Mouse (Mus musculus) embryonic facial prominence, embryonic 11.5 days (tissue): ENCODE measurements around the gene Zmiz1. TPM values are rescaled to one million over a fixed set of nuclear protein-coding genes. Genes with fewer than 3 reads are reported as not detected.
A peak's percentile ranks its signal among the peaks of the same experiment; 100 is the strongest.

Source experiments
- ATAC-seq: fragments of 200-750 bp; cut with Nextera tagmentation; replicated peaks from 2 replicates; pipeline ENCODE4 v1.8.0; 2017; ENCODE audit warnings: low read depth; ENCODE audit not compliant: insufficient number of reproducible peaks, low FRiP score, low TSS enrichment
- DNase-seq: peaks from one replicate; pipeline ENCODE4 v3.0.0-alpha.2; 2015; ENCODE audit warnings: low spot score
- H3K27ac ChIP-seq: fragments of 300-500 bp; sonication (generic); replicated peaks from 2 replicates; pipeline ENCODE4 v1.5.1; 2014; ENCODE audit warnings: mild to moderate bottlenecking, low read depth, low read length, control low read depth
- H3K27me3 ChIP-seq: fragments of 300-500 bp; sonication (generic); 2 replicates; pipeline ENCODE4 v1.6.1; 2014; ENCODE audit warnings: mild to moderate bottlenecking, low read length, moderate library complexity, mixed read lengths; ENCODE audit not compliant: control insufficient read depth, insufficient read depth
- H3K36me3 ChIP-seq: fragments of 300-500 bp; sonication (generic); replicated peaks from 2 replicates; pipeline ENCODE4 v1.6.1; 2014; ENCODE audit warnings: low read depth, mild to moderate bottlenecking, low read length, moderate library complexity, mixed read lengths; ENCODE audit not compliant: control insufficient read depth, insufficient read depth
- H3K4me1 ChIP-seq: fragments of 300-500 bp; sonication (generic); 2 replicates; pipeline ENCODE4 v1.6.1; 2014; ENCODE audit warnings: low read length, mixed read lengths; ENCODE audit not compliant: control insufficient read depth, insufficient read depth
- H3K4me2 ChIP-seq: fragments of 300-500 bp; sonication (generic); 2 replicates; pipeline ENCODE4 v1.6.1; 2014; ENCODE audit warnings: low read depth, mild to moderate bottlenecking, control low read depth, low read length, moderate library complexity
- H3K4me3 ChIP-seq: fragments of 300-500 bp; sonication (generic); 2 replicates; pipeline ENCODE4 v1.5.1; 2014; ENCODE audit warnings: low read depth, low read length, control low read depth
- H3K9ac ChIP-seq: fragments of 300-500 bp; sonication (generic); replicated peaks from 2 replicates; pipeline ENCODE4 v1.6.1; 2014; ENCODE audit warnings: mild to moderate bottlenecking, control low read depth, low read length
- H3K9me3 ChIP-seq: fragments of 300-500 bp; sonication (generic); replicated peaks from 2 replicates; pipeline ENCODE4 v1.6.1; 2016; ENCODE audit warnings: mild to moderate bottlenecking, low read length, inconsistent platforms, mixed read lengths; ENCODE audit not compliant: control insufficient read depth
- WGBS: fragments of 180-500 bp; shearing (Covaris S2); extraction: QIAGEN DNeasy Blood & Tissue Kit; methylation state at CpG from one replicate; pipeline ENCODE4 v1.1.7; 2014; 5-methylcytosine and 5-hydroxymethylcytosine counted together
- polyA plus RNA-seq: library from polyadenylated mRNA; unstranded; fragments of >200 nt; fragmentation: Nextera tagmentation; extraction: Ambion mirVana; gene quantifications from 2 replicates; pipeline ENCODE4 v1.2.1, GENCODE M21; 2014

The Zmiz1 gene
- polyA plus RNA-seq, 1 experiment from 2014 or later: 27.7 TPM

- Histone ChIP-seq H3K27ac (no peak overlapping the region), H3K36me3 (no peaks in the 10 kb centered on the region), H3K9ac (no peak overlapping the region), H3K4me2 (no peak overlapping the region), H3K9me3 (no peaks in the 10 kb centered on the region), H3K4me3 (no peak overlapping the region), H3K27me3 (no peaks in the 10 kb centered on the region), H3K4me1 (peaks cover 24% of the 10 kb centered on the region)
- WGBS: 42% methylated on average over 3 of the region's 3 CpGs
- ATAC-seq (no peak), DNase-seq (no peak)
These were observed 52.6 kb downstream of the Zmiz1 start for GRCm38 (mm10) chr14:25511564-25511963.

DNA sequence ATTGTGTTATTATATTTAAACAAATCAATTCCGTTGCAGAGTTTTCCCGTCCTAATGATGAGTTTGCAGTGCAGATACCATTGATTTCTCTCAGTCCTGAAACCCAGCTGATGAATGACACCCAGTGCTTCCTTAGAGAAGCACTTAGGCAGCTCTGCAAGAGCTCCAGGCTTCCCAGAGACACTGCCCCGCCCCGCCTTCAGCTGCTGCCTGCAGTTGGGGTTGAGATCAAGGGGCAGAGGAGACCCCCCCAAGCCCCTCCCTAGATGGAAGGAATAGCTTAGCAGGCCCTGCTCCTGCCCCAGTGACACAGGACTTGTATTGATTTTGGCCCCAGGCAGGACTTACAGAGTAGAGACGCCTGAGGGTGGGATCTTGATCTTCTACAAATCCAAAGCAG lies 53.0 kb downstream of the Zmiz1 start:
- Histone ChIP-seq H3K27ac (no peak overlapping the region), H3K4me3 (no peak overlapping the region), H3K9me3 (no peaks in the 10 kb centered on the region), H3K4me2 (no peak overlapping the region), H3K27me3 (no peaks in the 10 kb centered on the region), H3K36me3 (no peaks in the 10 kb centered on the region), H3K9ac (no peak overlapping the region; the same call in 1 of the 2 replicates), H3K4me1 (peaks cover 26% of the 10 kb centered on the region)
- 22% methylated on average over 5 of the region's 5 CpGs for WGBS
- DNase-seq (no peak), ATAC-seq (no peak)

DNA sequence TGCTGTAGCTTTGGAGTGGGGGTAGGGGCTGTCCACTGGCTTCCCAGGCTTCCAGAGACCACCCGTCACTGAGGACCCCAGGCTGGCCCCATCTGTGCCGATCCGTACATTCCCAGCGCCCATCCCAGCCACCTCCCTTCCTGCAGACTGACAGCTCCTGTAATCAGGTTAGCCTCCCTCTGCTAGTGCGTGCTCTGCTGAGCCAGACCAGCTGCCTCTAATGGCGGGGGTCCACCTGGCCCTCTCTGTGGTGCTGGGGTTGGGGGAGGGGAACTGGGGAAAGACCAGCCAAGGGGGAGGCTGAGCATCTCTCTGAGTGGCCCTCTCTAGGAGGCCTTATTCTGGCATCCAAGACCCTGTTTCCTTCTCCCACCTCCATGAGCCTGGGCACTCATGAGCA lies 53.8 kb downstream of the Zmiz1 start:
- peak; percentile 45 for DNase-seq
- H3K4me1 ChIP-seq: peaks cover 26% of the 10 kb centered on the region
- H3K4me3 ChIP-seq: no peak overlapping the region
- H3K36me3 ChIP-seq: no peaks in the 10 kb centered on the region
- H3K9me3 ChIP-seq: no peaks in the 10 kb centered on the region
- 17% methylated on average over 6 of the region's 6 CpGs for WGBS
- no peak overlapping the region for H3K27ac ChIP-seq
- no peaks in the 10 kb centered on the region for H3K27me3 ChIP-seq
- no peak overlapping the region for H3K4me2 ChIP-seq
- peak; percentile 30 for ATAC-seq
- H3K9ac ChIP-seq: no peak overlapping the region; the same call in 1 of the 2 replicates

- Histone ChIP-seq H3K4me3 (no peak overlapping the region), H3K27me3 (no peaks in the 10 kb centered on the region), H3K36me3 (no peaks in the 10 kb centered on the region; the same call in 1 of the 2 replicates), H3K27ac (no peak overlapping the region), H3K4me1 (peaks cover 26% of the 10 kb centered on the region), H3K9ac (no peak overlapping the region), H3K9me3 (no peaks in the 10 kb centered on the region), H3K4me2 (no peak overlapping the region)
- ATAC-seq (no peak), DNase-seq (no peak)
- 74% methylated on average over 8 of the region's 8 CpGs for WGBS
These were observed 54.5 kb downstream of the Zmiz1 start for GRCm38 (mm10) chr14:25513496-25513895.

DNA sequence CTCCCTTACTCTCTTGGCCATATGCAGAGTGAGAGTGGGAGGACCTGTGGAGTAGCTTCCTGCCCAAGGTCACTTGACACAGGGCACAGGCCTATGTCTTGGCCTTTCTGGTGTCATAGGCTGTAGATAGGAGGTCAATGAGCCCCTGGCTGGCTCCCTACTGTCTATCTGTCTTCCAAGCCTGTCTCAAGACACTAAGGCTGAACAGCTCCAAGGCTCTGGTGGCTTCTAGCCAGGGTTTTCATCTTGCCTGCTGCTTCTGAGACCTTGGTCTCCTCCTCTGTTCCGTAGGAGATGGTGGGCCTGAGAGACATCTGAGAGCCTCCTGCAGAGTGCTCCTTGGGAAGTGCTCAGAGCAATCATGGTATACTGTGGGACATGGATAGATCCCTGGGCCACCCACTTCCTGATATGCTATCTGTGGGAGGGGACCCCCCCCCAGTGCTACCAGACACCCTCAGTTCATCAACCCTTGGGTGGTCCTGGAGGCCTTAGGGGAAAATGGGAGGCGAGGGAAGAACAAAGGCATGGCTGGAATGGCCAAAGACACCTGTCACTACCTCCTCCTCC lies 56.0 kb downstream of the Zmiz1 start:
- 79% methylated on average over 2 of the region's 2 CpGs for WGBS
- ATAC-seq (no peak), DNase-seq (no peak)
- no peaks in the 10 kb centered on the region; the same call in 1 of the 2 replicates for H3K36me3 ChIP-seq
- no peak overlapping the region for H3K4me3 ChIP-seq
- H3K4me2 ChIP-seq: no peak overlapping the region
- peaks cover 26% of the 10 kb centered on the region for H3K4me1 ChIP-seq
- H3K9ac ChIP-seq: no peak overlapping the region
- no peaks in the 10 kb centered on the region for H3K9me3 ChIP-seq
- H3K27me3 ChIP-seq: no peaks in the 10 kb centered on the region
- H3K27ac ChIP-seq: no peak overlapping the region

GRCm38 (mm10) chr14:25515924-25516323 lies 56.9 kb downstream of the Zmiz1 start:
- Histone ChIP-seq H3K36me3 (no peaks in the 10 kb centered on the region; the same call in 1 of the 2 replicates), H3K4me3 (no peak overlapping the region), H3K9ac (no peak overlapping the region), H3K27ac (no peak overlapping the region), H3K9me3 (no peaks in the 10 kb centered on the region), H3K4me2 (no peak overlapping the region), H3K27me3 (no peaks in the 10 kb centered on the region), H3K4me1 (peaks cover 17% of the 10 kb centered on the region)
- ATAC-seq (no peak), DNase-seq (no peak)
- WGBS: 86% methylated on average over 9 of the region's 9 CpGs

GRCm38 (mm10) chr14:25516640-25517591 lies 57.9 kb downstream of the Zmiz1 start:
- H3K9ac ChIP-seq: no peak overlapping the region
- peak; percentile 52 for DNase-seq
- no peak overlapping the region for H3K4me3 ChIP-seq
- peaks cover 12% of the 10 kb centered on the region for H3K4me1 ChIP-seq
- H3K4me2 ChIP-seq: no peak overlapping the region
- no peak; the same call in 1 of the 2 replicates for ATAC-seq
- H3K36me3 ChIP-seq: no peaks in the 10 kb centered on the region; the same call in 1 of the 2 replicates
- H3K9me3 ChIP-seq: no peaks in the 10 kb centered on the region
- WGBS: 38% methylated on average over 13 of the region's 13 CpGs
- no peak overlapping the region; the same call in 1 of the 2 replicates for H3K27ac ChIP-seq
- H3K27me3 ChIP-seq: no peaks in the 10 kb centered on the region

DNA sequence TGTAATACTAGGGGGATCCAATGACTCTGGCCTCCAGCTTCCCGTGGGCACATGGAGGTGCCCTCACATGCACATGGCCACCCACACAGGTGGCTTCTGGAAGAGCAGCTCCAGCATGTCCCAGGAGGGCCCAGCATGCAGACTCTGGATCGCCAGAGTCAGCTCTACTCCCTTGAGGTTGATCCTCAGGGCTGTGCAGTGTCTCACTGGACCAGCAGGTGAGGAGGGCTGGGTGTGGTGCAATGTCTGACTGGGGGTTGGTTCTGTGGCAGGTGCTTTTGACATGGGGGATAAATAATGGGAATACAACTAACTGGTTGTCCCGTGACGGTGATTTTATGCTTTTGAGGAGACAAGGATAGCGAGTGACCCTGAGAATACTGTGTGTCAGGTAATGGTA lies 59.7 kb downstream of the Zmiz1 start:
- 89% methylated on average over 5 of the region's 5 CpGs for WGBS
- H3K4me3 ChIP-seq: no peak overlapping the region
- no peak overlapping the region for H3K4me2 ChIP-seq
- H3K36me3 ChIP-seq: no peaks in the 10 kb centered on the region; the same call in 1 of the 2 replicates
- ATAC-seq (no peak), DNase-seq (no peak)
- no peak overlapping the region for H3K9ac ChIP-seq
- H3K27ac ChIP-seq: no peak overlapping the region
- no peaks in the 10 kb centered on the region for H3K27me3 ChIP-seq
- H3K9me3 ChIP-seq: no peaks in the 10 kb centered on the region
- H3K4me1 ChIP-seq: peaks cover 3% of the 10 kb centered on the region
